Mouse (Mus musculus) MN1 (cell line): Measurements from ENCODE around the gene Setd4.
A peak's percentile ranks its signal among the peaks of the same experiment; 100 is the strongest.

ENCODE experiments used
- DNase-seq: peaks from one replicate; pipeline ENCODE4 v3.0.0-alpha.2; 2016; ENCODE audit warnings: low spot score

Setd4 gene

DNA sequence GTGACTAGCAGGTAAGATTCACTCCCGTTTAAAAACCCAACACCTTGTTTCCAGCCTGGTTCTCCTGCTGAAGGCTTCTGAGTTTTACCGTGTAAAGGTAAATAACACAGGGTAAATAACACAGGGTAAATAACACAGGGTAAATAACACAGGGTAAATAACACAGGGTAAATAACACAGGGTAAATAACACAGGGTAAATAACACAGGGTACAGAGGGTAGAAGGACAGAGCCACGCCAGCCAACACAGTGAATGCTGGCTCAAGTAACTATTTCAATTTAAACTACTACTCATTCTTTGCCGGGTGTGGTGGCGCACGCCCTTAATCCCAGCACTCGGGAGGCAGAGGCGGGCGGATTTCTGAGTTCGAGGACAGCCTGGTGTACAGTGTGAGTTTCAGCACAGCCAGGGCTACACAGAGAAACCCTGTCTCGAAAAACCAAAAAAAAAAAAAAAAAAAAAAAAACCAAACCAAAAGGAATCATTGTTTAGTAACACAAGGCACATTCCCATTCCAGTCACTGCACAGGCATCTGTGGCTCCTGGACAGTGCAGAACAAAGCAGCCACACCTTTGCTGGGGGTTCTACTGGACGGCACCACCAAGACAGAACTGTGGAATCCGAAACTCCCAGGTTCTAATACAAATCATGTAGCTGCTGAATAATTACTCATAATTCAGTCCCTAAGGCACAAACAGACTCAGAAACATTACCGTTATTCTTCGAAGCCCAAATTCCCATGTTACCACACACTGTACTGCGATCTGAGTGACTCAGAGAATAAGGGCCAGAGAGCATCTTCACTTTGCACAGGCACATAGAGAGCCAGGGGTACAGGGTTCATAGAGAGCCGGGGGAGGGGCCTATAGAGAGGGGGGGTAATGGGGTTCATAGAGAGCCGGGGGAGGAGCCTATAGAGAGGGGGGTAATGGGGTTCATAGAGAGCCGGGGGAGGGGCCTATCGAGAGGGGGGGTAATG, 12.1 kb downstream of the Setd4 start:
- DNase-seq: no peak

DNA sequence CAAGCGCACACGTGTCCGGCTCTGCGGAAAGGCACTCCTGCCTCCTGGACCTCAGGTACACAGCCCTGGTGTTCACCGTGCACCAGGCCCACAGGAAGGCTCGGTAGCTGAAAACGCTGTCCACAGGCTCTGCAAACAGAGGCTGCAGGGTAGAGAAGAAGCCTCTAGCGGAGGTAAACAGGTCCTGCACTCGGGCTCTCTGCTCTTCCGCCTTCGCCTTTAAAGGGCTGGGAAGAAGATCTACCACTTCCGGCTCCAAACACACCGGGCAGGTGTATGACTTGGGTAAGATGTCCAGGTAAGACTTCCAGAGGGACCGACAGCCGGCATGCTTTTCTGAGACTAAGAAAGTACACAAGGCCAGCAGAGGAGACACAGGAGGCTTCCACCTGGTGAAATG, 12.9 kb downstream of the Setd4 start:
- no peak for DNase-seq

DNA sequence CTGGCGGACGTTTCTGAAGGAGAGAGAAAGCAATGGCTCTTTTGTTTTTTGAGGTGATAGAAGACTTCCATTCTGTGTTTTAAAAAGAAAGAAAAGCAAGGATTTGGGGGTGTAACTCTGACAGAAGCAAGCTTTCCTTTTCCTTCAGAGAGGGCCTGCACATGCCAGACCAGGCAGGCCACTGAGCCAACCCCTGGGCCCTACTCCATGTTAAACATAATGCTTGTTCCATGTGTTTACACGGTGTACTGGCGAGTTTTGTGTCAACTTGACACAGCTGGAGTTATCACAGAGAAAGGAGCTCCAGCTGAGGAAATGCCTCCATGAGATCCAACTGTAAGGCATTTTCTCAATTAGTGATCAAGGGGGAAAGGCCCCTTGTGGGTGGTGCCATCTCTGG, 15.6 kb downstream of the Setd4 start:
- no peak for DNase-seq

DNA sequence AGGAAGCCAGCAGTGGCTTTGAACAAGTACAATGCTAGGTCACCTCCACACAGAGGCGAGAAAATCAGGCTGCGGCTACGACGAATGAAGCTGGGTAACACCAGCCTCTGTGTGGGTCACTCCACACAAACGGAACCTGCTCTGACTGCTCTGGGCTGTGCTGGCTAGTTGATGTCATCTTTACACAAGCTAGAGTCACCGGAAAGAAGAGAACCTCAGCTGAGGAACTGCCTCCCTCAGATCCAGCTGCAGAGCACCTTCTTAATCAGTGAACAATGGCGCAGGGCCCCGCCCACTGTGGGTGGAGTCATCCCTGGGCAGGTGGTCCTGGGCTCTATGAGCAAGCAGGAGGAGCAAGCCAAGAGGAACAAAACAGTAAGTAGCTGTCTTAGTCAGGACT, 17.5 kb downstream of the Setd4 start:
- no peak for DNase-seq

DNA sequence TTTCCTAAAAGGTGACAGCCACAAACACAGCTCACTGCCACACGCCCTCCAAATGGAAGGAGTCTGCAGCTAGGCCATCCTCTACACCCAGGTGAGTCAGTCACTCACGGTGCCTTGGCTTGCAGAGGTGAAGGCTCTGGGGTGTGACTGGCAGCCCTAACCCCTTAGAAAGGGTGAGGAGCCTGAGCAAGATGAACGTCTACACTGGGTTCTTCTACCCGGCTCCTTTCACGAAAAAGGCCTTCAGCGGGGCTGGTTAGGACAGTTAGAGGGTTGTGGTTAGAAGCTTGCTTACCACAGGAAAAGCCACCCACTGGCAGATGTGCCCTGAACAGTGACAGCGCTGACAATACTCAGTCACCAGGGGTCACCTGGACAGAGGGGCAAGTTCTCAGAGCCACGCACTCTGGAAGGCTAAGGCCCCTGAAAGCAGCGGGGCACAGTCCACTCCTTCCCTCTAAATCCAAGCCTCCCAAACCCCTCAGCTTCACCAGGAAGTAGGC, 18.1 kb downstream of the Setd4 start:
- no peak for DNase-seq

DNA sequence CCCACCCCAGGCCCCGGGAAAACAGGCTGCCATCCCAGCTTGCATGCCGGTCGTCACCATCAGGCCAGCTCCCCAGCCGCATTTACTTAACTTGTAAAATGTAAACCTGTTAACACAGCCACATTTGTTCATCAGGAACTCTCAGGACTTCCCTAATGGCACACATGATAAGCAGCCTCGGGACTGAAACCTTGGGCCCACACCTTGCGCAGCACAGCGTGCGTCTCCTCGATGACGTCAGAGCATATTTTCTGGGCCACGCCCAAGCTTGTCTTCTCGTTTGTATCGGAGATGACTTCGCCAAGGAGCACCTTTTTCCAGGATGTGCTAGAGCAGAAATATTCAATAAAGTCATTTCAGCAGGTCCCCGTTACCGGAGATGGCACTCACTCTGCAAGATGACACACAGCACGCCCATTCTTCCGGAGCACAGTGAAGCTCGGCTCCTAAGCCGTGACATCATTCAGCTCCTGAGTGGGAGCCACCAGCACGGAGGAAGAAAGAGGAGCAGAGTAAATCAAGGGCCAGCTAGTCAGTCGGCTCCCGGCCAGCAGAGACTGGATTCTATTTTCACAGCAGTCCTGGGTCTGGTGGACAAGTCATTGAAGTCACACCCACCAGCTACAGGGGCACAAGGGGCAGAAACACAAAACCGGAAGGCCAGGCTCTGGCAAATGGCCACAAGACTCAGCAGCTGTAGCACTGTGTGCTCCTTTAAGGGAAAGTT, 18.7 kb downstream of the Setd4 start:
- DNase-seq: peak; percentile 29

DNA sequence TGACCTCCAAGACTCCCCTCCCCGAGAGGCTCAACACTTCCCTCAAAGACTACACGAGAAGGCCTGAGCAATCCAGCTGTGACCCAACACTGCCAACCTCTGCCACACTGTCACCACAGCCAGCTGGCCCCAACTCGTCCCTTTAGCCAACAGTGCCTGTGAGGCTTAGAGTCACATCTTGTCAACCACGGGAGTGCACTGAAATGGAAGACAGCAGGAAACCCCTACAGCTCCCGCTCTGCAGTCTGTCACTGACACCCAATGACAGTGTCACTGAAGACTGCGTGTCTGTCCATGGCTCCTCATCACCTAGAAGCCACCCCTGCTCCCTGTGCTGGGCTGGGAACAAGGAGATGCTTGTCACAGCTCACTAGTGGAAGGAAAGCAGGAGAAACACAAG, 22.7 kb downstream of the Setd4 start:
- no peak for DNase-seq

DNA sequence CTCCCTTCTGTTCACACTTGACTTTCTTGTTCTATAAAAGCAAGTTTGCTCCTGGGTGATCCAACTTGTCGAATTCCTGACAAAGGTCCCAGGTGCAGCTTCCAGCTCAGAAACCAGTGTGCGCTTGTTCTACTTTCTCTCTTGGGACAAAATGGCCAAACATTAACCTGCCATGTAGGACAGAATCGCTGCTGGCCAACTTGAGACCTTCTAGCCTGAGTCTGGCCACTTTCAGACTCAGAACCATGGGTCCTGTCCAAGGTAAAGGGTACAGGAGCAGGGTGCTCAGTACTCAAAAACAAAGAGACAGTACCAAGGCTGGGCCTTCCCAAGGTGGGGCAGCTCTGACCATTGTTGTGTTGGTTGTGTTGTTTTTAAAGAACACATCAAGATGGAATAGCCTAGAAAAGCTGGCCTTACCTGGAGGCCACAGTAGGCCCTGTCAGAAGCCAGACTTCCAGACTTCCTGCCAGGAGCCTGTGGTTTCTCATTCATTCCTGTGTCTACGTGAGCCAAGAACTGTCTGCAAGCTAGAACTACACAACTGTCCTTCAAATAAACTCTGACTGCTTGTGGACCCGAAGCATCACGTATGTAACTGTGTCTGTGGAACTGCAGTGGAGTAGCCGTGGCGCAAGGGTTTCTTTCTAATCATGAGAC, 25.4 kb downstream of the Setd4 start:
- DNase-seq: no peak

DNA sequence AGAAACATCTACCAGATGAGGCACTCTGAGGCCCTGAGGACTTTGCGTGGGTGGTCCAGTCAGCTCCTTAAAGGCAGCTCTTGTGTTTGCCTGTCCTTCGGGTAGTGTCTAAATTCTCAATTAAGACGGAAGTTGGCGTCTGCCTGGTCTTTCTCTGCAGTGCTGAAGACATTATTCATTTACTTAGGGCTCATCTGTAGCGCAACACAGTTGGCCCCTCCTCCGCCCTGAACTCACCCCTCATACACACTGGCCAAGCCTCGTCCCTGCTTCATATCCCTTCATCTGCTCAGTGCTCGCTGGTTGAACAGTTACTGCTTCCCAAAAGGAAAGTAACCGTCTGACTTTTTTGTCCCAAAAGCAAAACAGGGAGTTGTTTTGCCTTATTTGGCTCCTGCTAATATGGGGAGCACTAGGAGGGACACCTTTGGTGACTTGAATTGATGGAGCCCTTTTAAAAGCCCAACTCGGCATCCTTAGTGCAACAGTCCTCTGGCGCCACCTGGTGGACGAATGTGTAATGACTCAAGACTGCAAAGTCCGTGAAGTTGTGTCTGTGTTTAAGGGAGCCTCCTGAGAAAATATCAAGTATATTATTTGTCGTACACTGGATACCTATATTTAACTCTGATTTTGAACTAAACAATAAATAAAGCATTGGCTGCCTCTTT, 27.3 kb downstream of the Setd4 start:
- DNase-seq: peak; percentile 74

DNA sequence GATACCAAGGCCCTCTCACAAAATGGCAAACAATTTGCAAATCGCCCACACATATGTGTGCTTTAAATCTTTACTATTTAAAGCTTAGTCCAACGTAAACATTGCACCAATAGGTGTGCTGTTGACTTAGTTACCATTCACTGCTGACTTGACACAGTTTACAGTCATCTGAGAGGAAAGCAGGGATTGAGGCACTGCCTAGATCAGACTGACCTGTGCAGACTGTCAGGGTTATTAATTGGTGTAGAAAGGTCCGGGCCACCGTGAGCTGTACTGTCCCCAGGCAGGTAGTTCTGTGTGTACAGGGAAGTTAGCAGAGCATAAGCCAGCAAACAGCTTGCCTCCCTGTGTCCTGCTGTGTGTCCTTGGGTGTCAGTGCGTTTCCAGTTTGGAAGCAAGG, 28.3 kb downstream of the Setd4 start:
- no peak for DNase-seq

DNA sequence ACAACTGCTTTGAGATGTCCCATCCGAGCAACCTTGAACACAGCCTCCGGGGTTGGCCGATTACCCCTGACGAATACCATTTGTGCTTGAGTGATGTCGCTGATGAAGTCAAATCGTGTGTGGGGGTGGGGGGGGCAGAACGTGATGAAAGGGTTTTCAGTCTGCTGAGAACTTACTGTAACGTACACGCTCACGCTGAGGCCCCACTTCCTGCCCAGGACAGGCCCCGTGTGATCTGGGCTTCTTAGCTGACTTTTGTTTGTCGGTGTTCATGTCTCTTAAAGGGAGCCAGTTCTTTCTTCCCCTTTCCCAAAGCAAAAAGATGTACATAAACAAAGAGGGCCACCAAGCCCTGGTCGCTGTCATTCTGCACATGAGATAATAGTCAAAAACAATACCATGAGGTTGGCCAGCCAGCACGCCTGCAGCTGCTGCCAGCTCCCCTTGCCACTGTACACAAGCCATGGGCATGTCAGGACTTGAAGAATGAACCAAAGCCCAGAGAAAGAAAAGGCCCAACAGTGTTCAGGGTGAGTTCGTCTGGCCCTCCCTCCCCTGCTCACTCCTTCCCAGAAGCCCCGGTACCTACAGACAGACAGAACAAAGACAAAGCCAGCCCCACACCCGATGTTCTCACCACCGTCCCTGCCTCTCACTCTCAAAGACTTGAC, 29.2 kb downstream of the Setd4 start:
- no peak for DNase-seq

DNA sequence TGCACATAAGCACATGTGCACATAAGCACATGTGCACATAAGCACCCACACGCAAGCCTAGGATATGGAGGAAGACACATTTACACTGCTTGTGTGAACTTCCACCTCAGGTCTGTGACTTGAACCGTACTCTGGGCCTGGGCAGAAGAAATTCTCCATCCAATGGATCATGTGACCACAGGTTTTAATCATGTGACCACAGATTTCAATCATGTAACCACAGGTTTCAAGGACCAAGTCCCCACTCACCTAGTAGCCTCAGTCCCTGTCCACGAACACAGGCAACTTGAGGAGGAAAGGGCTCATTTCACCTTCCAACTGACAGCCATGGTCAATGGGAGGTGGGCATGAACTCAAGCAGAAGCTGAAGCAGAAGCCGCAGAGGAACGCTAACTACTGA, 30.4 kb downstream of the Setd4 start:
- no peak for DNase-seq

DNA sequence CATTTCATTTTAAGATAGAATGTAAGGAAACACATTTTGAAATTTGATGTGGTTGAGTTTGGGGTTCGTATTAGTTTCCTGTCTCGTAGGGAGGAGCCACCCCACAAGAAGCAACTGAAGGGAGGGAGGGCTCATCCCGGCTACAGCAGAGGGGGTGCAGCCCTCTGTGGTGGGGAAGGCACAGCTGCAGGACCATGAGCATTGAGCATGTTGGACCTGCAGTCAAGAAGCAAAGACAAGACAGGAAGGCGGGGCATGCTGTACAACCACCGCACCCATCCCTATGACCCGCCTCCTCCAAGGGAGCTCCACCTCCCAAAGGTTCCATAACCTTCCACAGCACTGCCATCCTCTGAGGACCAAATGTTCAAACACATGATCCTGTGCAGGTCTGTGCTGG, 31.5 kb downstream of the Setd4 start:
- no peak for DNase-seq

DNA sequence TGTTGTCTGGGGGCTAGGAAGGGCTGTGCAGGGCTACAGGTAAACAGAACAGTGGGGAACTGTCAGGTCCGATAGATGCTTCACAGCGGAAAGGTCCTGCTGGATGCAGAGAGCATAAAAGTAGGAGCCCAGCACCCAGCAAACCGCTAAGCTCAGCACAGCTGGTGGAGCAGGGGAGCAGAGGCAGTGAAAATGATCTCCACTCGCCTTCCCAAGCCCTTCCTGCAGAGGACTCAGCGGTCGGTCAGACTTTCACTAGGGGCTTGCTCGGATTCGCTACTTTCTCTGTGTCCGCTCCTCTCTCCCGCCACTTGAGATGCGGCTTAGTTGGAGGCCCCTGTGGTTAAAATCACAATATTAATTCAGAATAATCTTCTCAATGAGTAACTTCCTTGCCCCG, 45.4 kb downstream of the Setd4 start:
- no peak for DNase-seq

DNA sequence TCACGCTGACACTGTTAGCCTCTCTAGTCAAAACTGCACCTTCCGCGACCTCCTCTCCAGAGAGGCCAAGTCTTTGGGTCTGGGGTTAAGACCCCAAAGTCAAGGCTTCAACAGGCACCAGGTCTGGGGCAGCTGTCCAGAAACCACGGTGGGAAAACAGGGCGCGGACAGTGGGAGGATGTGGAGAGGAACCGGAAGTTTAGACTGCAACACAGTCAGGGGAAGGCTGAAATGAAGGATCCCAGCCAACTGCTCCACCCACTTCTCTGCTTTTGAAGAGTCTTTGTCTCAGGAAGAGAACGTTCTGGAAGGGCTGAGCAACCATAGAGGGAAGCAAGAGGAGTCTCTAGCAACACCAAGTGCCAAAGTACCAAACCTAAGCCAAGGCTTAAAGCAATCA, 46.2 kb downstream of the Setd4 start:
- no peak for DNase-seq

DNA sequence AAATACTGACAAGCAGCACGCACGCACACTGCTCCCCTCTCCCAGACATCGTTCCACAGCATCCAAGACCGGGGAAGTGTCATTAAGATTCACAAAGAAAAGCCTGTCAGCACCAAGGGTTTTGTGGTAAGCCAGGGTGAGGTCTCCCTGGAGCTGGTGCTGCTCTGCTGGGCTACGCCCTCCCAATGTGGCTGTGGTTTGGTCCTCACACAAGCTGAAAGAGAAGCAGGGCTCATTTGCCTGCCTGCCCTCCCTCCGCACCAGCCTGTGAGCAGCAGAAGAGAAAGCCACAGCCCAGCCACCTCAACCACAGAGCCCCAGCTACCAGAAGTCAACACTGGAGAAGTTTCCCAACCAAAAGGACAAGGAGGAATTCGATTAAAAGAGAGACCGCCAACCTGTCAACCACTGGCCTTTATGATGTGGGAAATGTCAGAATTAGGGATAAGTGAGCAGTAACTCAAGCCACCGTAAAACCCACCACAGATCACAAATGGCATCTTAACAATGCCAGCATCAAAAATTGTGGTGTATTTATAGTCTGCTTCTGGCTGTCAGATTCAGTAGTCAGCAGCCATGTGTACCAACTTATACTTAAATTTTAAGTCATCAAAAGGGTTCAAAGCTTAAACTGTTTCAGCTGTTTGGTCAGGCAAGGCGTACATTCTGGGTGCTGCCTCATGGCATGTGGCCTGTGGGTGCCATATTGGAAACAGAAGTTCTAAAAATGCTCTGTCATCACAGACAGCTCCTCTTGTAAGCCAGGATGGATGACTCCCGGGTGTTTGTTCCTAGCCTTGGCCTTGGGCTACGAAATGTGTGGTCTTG, 51.0 kb downstream of the Setd4 start:
- no peak for DNase-seq

DNA sequence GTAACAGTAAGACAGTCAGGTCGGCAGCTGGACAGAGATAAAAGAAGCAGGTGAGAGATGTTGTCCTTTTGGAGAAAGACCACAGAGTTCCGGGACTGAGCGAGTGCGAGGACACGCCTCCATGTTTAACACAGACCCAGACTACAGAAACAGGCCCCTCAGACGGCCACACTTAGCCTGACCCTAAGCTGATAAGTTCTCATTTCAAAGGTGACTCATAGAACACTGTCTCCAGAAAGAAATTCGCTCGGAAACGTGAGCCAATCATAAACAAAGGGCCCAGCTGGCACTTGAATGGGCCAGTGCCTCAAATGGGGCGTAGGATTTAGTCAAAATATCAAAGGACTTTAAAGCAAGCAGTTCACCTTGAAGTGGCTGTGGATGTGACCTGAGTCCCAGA, 54.6 kb downstream of the Setd4 start:
- DNase-seq: no peak

DNA sequence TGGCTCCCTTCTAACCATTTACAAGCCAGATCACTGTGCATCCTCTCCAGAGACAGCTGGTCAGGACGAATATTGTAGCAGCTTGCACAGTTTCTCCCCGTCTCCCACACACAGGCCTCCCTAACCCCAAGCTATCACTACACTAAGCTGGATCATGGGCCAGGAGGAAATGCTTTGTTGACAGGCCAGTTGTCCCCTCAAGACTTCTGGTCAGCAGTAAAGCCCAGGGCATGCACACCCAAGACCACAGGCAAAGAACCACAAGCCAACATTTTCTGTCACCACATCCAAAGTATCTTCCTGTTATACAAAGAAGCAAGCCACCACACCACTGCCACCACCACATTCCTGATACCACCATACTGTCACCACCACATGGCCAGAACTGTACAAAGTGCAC, 55.8 kb downstream of the Setd4 start:
- DNase-seq: no peak

DNA sequence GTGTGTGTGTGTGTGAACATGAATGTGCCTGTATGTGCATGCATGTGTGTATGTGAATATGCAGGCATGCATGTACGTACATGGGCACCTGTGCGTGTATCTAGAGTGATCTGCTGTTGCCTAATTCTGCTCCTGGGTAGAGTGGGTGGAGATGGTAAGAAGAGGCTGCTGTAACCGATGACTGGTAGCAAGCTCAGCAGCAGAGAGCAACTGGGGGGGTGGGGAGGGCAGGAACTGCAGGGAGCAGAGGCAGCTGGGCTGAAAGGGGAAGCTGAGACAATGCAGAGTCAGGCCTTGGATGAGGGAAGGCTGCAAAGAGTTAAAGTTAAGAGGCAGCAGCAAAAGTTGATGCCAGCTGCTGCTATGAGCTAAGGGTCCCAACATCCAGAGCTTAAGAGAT, 56.7 kb downstream of the Setd4 start:
- DNase-seq: no peak

DNA sequence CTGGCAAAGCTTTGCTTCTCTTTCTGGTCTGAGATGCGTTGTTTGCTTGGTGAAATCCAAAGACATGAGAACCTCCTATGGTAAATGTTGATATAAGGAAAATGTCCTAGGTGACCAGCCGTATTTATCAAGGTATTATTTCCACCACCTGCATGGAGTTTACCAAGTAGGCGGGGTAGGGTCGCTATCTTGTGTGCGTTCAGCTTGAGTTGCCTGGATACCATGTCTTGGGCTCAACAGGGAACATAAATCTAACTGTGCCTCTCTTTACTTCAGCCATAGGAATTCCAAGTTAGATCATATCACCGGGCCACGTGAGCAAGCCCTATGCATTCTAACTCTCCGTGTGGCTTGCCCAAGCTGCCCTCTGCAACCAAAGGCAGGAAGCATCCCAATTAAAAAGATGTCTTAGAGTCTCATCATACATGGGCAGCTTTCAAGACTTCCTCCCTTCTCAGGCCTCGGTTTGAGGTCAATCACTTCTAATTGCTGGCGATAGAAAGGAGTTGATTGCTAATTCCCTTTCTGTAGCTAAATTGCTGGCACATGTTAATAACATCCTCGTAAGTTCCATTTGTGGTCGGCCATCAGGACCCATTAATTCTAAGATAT, 57.4 kb downstream of the Setd4 start:
- DNase-seq: no peak
